Mouse (Mus musculus): ENCODE data around the gene Tmsb15l.

- TF ChIP-seq CTCF (IDR thresholded peaks at IDR 0.05) (no peak), EP300 (IDR thresholded peaks at IDR 0.05) (no peak)
Observed at GRCm38 (mm10) chrX:136993641-136994040, 17.0 kb upstream of the Tmsb15l start.

Data from lung, postnatal 0 days (tissue).